In genomic region chr10:21467425-21468085, GRCm38 (mm10) we compare ENCODE assay signal across 15 mouse cellular contexts.
A peak's percentile ranks its signal among the peaks of the same experiment; 100 is the strongest.
DNase-seq lines count a peak whose midpoint lies in the region; ATAC-seq lines count a peak whose summit lies in the region.
"Had no signal": no experiment of that assay in that cellular context is flagged by ENCODE, and none has a peak within 500 bp of the region (broad histone marks: within the 10 kb centered on the region; RNA-seq: fewer than 3 reads in every experiment).

No protein-coding gene starts in this region.

- H3K4me3 ChIP-seq in midbrain, embryonic 10.5 days: no peak overlapping the region
- no peak overlapping the region for H3K4me3 ChIP-seq in midbrain, embryonic 15.5 days
- H3K4me3 ChIP-seq in forebrain, embryonic 11.5 days (ENCODE audit: low read depth, low read length): no peak overlapping the region
- H3K4me3 ChIP-seq: embryonic facial prominence, embryonic 15.5 days; heart, embryonic 15.5 days; hindbrain, embryonic 15.5 days; limb, embryonic 15.5 days; lung, embryonic 15.5 days; neural tube, embryonic 12.5 days had no signal

- H3K9ac ChIP-seq in midbrain, embryonic 15.5 days: no peak overlapping the region
- H3K9ac ChIP-seq in forebrain, embryonic 11.5 days (ENCODE audit: low read length): no peak overlapping the region
- H3K9ac ChIP-seq: embryonic facial prominence, embryonic 15.5 days; heart, embryonic 15.5 days; hindbrain, embryonic 15.5 days; limb, embryonic 15.5 days; lung, embryonic 15.5 days; neural tube, embryonic 12.5 days had no signal

- peak; percentile 48 for DNase-seq in embryo, embryonic 10 days (ENCODE audit: low spot score)
- no peak for DNase-seq in embryo, embryonic 10.5 days (ENCODE audit: low spot score)
- DNase-seq in midbrain, embryonic 10.5 days (ENCODE audit: low spot score): peak; percentile 23
- peak; percentile 63 for DNase-seq in forebrain, embryonic 11.5 days (ENCODE audit: low spot score)
- peak; percentile 36 to 75 for DNase-seq in kidney, postnatal 36 days
- no peak for DNase-seq in layer of hippocampus, postnatal 25 days (ENCODE audit: extremely low spot score in 1 of 2, low spot score in 1 of 2)
- DNase-seq in layer of hippocampus, postnatal 10 days (ENCODE audit: low spot score in 2 of 2): no peak
- DNase-seq: adrenal gland, postnatal 25 days had no signal

- 8% methylated on average over 4 of the region's 4 CpGs for WGBS in midbrain, embryonic 10.5 days
- WGBS in midbrain, embryonic 15.5 days: 9% methylated on average over 4 of the region's 4 CpGs
- WGBS in forebrain, embryonic 11.5 days: 2% methylated on average over 4 of the region's 4 CpGs

- H3K27me3 ChIP-seq in midbrain, embryonic 10.5 days (ENCODE audit: low read depth, poor library complexity, severe bottlenecking): peaks cover 46% of the 10 kb centered on the region
- H3K27me3 ChIP-seq in midbrain, embryonic 15.5 days (replicated peaks): no peaks in the 10 kb centered on the region; the same call in 1 of the 2 replicates
- H3K27me3 ChIP-seq in forebrain, embryonic 11.5 days (ENCODE audit: control insufficient read depth, insufficient read depth, low read length): no peaks in the 10 kb centered on the region; the same call in 1 of the 2 replicates
- H3K27me3 ChIP-seq: embryonic facial prominence, embryonic 15.5 days; lung, embryonic 15.5 days; neural tube, embryonic 12.5 days had no signal

- no peaks in the 10 kb centered on the region for H3K36me3 ChIP-seq in midbrain, embryonic 10.5 days
- no peaks in the 10 kb centered on the region for H3K36me3 ChIP-seq in midbrain, embryonic 15.5 days (replicated peaks)
- no peaks in the 10 kb centered on the region for H3K36me3 ChIP-seq in forebrain, embryonic 11.5 days (ENCODE audit: control insufficient read depth, insufficient read depth, low read length)
- H3K36me3 ChIP-seq: embryonic facial prominence, embryonic 15.5 days; heart, embryonic 15.5 days; hindbrain, embryonic 15.5 days; limb, embryonic 15.5 days; lung, embryonic 15.5 days; neural tube, embryonic 12.5 days had no signal

- no peaks in the 10 kb centered on the region for H3K9me3 ChIP-seq in midbrain, embryonic 10.5 days (replicated peaks)
- no peaks in the 10 kb centered on the region for H3K9me3 ChIP-seq in midbrain, embryonic 15.5 days
- no peaks in the 10 kb centered on the region for H3K9me3 ChIP-seq in forebrain, embryonic 11.5 days (ENCODE audit: control insufficient read depth, low read length)
- H3K9me3 ChIP-seq: embryonic facial prominence, embryonic 15.5 days; heart, embryonic 15.5 days; hindbrain, embryonic 15.5 days; limb, embryonic 15.5 days; lung, embryonic 15.5 days; neural tube, embryonic 12.5 days had no signal

- H3K4me1 ChIP-seq in midbrain, embryonic 10.5 days: peaks cover 7% of the 10 kb centered on the region
- H3K4me1 ChIP-seq in midbrain, embryonic 15.5 days: peaks cover 7% of the 10 kb centered on the region
- 0 out of 2 replicates have a peak, but pooled peaks cover 4% of the 10 kb centered on the region for H3K4me1 ChIP-seq in forebrain, embryonic 11.5 days (replicated peaks; ENCODE audit: control insufficient read depth, insufficient read depth, low read length)
- H3K4me1 ChIP-seq: heart, embryonic 15.5 days; neural tube, embryonic 12.5 days had no signal

- H3K27ac ChIP-seq in midbrain, embryonic 10.5 days (replicated peaks): no peak overlapping the region
- H3K27ac ChIP-seq in midbrain, embryonic 15.5 days: no peak overlapping the region
- no peak overlapping the region for H3K27ac ChIP-seq in forebrain, embryonic 11.5 days (ENCODE audit: low read depth, low read length)
- H3K27ac ChIP-seq: embryonic facial prominence, embryonic 15.5 days; heart, embryonic 15.5 days; hindbrain, embryonic 15.5 days; limb, embryonic 15.5 days; lung, embryonic 15.5 days; neural tube, embryonic 12.5 days had no signal

- H3K4me2 ChIP-seq in midbrain, embryonic 15.5 days: no peak overlapping the region
- H3K4me2 ChIP-seq in forebrain, embryonic 11.5 days (ENCODE audit: low read depth, low read length, severe bottlenecking): no peak overlapping the region
- H3K4me2 ChIP-seq: embryonic facial prominence, embryonic 15.5 days; heart, embryonic 15.5 days; hindbrain, embryonic 15.5 days; limb, embryonic 15.5 days; lung, embryonic 15.5 days; neural tube, embryonic 12.5 days had no signal

- ATAC-seq in midbrain, embryonic 15.5 days (replicated peaks): no peak
- peak; percentile 66 for ATAC-seq in forebrain, embryonic 11.5 days (replicated peaks; ENCODE audit: low FRiP score)

Comparison
In these comparisons a context has a peak if more than half of its experiments do, and no peak if none do; other contexts are left out.
1. DNase-seq: peak in embryo, embryonic 10 days (single experiment), midbrain, embryonic 10.5 days (single experiment), forebrain, embryonic 11.5 days (single experiment) and kidney, postnatal 36 days (2 of 2); none in embryo, embryonic 10.5 days (single experiment), layer of hippocampus, postnatal 25 days (0 of 2) and layer of hippocampus, postnatal 10 days (0 of 2).